Mouse (Mus musculus): ENCODE data around the gene Nin.

DNA sequence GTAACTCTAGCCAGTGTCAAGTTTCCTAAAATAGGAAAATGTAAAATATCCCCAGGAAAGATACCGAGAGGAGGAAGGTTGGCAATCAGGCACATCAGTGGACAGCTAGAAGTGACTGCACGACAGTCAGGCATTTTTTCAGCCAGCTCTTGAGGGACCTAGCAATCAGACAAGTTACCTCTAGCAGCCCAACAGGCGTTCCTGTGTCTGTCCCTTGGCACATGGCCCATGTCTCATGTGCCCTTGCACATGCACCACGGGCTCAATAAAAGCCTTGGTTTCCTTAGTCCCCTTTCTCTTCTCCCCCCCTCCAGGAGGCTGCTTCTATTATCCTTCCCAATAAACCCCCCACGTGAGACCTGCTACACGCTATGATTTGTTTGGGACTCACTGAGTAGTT, 42.7 kb upstream of the Nin start:
- TF ChIP-seq POLR2A (IDR thresholded peaks at IDR 0.05; ENCODE audit: insufficient read length, low read depth) = no peak
- no peak for TF ChIP-seq CEBPB (IDR thresholded peaks at IDR 0.05; ENCODE audit: insufficient read depth, poor library complexity, severe bottlenecking)
- TF ChIP-seq MAX (IDR thresholded peaks at IDR 0.05; ENCODE audit: low read depth) = no peak
- no peak for TF ChIP-seq TCF12 (IDR thresholded peaks at IDR 0.05; ENCODE audit: insufficient read depth, poor library complexity, severe bottlenecking)
- TF ChIP-seq E2F4 (IDR thresholded peaks at IDR 0.05; ENCODE audit: insufficient read depth) = no peak
